Mouse (Mus musculus) liver, adult (tissue): Measurements from ENCODE around the gene Ptgfrn.

ENCODE experiments used
- GATA4 ChIP-seq: IDR thresholded peaks from 2 replicates; pipeline ENCODE4 v1.6.1; 2014; ENCODE audit warnings: mild to moderate bottlenecking, low read length; ENCODE audit not compliant: insufficient replicate concordance

The Ptgfrn gene

DNA sequence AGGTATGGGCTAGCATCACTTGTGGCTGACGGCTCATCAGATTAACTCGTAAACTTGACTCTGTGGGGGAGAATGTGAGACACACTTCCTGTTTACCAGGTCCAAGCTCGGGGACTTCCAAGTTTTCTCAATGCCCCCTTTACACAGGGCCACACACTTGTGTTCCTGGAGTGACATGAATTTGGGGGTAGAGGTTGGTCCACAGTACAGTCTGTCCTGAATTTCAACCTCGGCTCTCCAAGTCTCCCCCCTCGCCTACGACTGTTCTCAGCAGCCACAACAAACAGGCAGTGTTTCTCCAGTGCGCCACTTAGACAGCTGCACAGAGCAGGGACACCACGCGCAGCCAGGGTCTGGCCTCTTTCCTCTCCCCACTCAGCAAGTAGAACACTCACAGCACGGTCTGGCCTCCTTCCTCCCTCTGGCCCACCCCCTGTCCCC lies 97.9 kb downstream of the Ptgfrn start:
- no peak for TF ChIP-seq GATA4

DNA sequence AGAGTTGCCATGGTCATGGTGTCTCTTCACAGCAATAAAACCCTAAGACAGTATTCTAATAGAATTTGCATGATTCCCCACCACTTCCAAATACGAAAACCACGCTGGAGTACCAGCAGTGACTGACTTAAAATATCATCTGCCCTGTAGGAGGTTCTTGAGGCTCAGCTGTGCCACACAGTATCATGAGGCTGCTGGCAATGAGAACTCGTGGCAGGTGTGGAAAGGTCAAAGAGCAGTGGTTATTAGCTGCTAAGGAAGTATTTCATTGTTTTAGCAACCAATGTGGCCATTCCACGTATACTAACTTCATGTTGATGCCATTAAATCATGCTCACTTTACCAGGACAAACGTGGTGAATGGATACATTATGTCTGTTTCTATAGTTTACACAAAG lies 98.9 kb downstream of the Ptgfrn start:
- TF ChIP-seq GATA4 = no peak

DNA sequence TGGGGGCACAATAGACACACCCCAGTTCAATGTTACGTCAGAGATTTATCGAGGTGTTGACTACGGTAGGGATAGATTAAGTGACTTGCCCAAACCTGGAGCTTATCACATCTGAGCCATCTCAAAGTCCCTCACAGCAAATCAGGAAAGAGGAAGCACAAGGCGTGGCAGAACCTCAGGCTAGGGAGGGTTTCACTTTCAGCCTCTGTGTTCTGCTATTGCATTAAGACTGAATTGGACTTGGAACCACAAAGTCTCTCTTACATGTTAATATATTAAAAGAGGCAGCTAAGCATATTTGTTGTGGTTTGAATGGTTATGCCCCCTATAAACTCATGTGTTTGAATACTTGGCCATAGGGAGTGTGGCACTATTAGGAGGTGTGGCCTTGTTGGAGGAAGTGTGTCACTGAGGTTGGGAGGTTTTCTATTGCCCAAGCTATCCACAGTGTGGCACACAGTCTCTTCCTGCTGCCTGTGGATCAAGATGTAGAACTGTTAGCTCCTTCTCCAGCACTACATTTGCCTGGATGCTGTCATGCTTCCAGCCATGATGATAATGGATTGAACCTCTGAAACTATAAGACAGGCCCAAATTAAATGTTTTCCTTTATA lies 99.4 kb downstream of the Ptgfrn start:
- TF ChIP-seq GATA4 = no peak

DNA sequence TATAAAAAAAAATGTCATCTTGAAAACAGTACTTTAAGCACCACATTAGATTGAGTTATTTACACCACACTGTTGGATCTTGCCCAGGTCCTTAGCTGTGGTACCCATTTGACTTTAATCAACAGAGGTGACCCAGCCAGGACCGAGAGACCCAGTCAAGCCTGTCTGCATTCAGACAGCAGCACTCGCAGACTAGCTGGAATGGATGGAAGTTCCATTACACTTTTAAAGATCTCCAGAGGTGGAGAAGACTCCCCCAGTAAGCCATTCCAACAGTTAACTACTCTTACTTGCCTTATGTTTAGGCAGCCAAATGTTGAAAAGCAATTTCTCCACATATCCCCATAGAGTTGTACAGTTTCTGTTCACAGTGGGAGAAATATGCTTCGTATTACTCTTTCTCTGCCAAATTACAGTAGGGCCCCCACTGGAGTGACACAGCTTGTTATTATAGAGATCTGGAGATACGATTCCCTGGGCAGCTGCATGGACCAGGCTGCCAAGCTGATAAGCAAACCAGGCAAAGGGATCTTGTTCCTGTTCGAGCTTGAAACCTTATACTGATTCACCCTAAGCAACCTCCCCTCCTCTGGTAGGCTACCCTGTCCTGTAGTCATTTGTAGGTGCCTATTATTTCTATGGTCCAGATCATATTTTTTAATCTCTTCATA lies 102.8 kb downstream of the Ptgfrn start:
- TF ChIP-seq GATA4 = no peak

GRCm38 (mm10) chr3:101005392-101005791 lies 104.7 kb downstream of the Ptgfrn start:
- no peak for TF ChIP-seq GATA4

DNA sequence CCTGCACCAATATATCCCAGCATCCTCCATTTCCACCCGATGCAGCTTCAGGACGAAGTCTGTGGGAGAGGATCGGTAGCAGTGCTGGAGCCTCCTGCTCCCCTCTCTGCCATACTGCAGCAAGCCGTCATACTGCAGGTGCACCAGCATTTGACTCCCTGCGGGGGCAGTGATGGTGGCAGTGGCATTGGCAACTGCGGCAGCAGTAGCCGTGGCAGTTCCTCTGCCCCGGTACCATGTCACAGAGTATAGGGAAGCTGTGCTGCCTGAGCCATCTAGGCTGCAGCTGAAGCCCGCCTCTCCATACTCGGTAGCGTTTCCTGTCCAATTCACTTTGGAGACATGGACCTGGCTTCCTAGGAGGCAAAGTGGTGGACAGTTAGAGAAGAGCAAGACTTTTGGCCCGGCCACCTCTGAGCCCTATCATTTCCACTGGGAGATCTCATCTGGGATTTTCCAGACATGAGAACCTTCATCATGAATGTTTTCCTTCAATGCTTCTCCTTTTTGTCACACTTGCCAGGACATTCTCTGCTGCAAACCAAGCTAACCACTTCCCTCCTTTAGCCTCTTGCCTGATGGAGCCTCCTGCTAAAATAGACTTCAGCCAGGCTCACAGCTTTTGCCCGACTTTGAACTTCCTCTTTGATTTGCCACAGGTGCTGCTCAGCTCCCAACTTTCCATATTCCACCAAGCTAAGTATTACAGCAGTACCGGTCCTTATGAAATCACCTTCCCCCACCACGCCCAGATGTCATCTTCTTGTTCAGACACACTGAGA lies 106.3 kb downstream of the Ptgfrn start:
- no peak for TF ChIP-seq GATA4

GRCm38 (mm10) chr3:100999732-101000131 lies 110.3 kb downstream of the Ptgfrn start:
- TF ChIP-seq GATA4 = no peak

- TF ChIP-seq GATA4 = no peak
These were observed 111.2 kb downstream of the Ptgfrn start for GRCm38 (mm10) chr3:100998904-100999340.

- TF ChIP-seq GATA4 = no peak
These were observed 112.1 kb downstream of the Ptgfrn start for GRCm38 (mm10) chr3:100997785-100998570.

GRCm38 (mm10) chr3:100994252-100994651 lies 115.8 kb downstream of the Ptgfrn start:
- no peak for TF ChIP-seq GATA4

DNA sequence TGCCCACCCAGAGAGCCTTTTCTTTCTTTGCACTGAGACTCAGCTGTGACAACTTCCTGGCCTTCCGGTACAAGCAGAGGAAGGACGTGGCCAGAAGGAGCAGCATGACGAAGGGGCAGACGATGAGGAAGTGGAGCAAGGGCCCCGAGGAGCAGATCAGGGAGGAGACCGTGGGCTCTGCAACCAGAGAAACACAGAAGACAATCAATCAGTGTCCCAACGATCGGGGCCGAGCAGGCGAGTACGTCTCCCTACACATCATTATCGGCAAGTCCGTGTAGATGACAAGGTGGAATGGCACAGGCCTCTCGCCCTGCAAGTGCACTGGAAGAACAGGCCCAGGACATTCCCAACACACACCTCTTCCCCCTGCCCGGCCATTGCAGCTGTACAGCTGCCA lies 116.4 kb downstream of the Ptgfrn start:
- no peak for TF ChIP-seq GATA4

DNA sequence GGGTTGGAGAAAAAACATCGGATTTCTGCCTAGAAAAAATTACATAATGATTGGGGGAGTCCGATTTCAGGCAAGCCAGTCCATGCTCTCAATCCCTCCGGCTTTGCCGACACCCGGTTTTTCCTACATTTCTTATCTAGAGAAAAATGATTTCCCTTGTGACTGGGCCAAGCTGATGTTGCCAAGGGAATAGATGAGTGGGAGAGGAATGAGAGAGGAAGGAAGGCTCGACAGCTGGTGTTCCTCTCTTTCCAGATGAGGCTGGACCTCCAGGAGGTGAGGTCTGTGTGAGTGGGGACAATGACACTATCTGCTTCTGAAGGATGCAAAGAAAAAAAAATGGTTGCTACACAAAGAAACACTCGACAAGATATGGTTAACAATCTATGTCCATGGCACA lies 116.9 kb downstream of the Ptgfrn start:
- TF ChIP-seq GATA4 = no peak
